Mouse (Mus musculus) left cerebral cortex, postnatal 14 days (tissue): ENCODE data around the gene En2. TPM values are rescaled to one million over a fixed set of nuclear protein-coding genes. Genes with fewer than 3 reads are reported as not detected.

ENCODE experiments used
- DNase-seq, 2 experiments: peaks; one replicate each; pipeline ENCODE4 v3.0.0; 2021 to 2022; ENCODE audit warnings: low spot score in 2 of 2, mixed read lengths in 1 of 2
- intact Hi-C: fragments of 180-260 bp; cut with DNase I; formaldehyde crosslinking; loops from one replicate; pipeline ENCODE4 v1.15.1; 2025
- total RNA-seq, 2 experiments: library from RNA; stranded (reverse); gene quantifications; 2 replicates each; pipeline ENCODE4 v1.2.3; 2021

The En2 gene
- total RNA-seq, 2 experiments from 2014 or later: 0.13 to 0.44 TPM

DNA sequence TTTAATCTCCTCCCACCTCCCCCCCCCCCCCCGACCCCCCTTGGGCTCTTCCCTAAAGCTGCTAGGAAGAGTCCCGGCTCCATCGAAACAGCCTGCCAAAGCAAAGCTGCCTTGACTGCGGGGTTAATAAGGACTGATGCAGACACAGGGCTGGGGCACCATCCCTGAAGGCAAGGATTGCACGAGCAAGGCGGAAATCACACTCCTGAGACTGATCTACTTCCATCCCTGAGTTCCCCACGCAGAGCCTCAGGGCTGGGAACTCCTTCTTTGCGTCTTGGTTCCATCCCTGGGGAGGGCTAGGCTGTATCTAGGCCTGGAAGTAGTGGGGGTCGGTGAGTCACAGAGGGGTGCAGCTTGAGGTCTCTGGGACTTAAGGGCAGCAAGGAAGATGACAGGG is 8.6 kb downstream of the En2 start:
- DNase-seq: no peak
- intact Hi-C loops: loop anchor here (5.0 kb wide), 1 partner anchor 38 kb away; no protein-coding TSS in a partner anchor

DNA sequence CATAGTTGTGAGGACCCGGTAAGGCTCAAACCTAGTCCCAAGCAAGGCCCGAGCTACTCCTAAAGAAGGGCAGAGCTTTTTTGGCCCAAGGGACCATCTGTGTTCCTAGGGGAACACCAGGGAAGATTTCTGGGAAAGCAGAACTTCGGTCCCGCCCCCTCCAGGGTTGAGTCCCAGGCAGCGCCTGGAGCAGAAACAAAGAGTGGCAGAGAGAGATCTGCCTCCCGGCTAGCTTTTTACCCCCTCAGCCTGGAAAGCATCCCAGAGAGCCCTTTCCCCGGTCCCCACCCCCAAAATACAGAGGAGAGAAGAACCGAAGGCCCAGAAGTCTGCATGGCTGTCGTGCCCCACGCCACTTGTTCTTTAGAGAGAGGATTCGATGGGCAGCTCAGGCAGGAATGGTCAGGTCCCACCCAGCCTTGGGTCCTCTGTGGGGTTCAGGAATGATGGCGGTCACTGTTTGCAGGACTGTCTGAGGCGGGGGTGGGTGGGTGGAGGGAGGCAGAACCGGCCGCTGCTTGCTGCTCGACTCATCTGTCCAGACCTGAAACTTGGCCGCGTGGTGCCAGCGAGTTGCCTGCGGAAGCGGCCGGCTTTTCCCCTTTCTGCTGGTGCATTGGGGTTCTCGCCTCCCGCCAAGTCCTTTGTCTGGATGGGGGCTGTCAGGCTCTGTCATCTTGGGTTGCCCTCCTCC is 9.5 kb downstream of the En2 start:
- DNase-seq: no peak
- intact Hi-C loops: loop anchor here (5.0 kb wide), 1 partner anchor 37 kb away; no protein-coding TSS in a partner anchor

DNA sequence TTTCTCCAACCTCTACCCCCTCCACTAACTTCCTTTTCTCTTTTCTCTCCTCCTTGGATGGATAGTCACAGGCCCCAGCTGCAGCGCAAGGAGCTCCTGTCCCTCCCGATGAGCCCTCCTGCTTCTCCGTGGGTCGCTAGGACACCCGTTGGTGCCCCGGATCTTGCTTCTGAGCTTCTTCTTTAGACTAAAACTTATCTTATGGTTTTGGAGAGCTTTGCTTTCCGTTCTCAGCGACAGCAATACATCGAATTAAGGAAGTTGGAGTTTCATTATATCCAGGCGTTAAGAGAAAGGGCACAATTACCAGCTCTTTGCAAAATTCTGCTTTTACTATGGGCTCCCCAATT is 10.1 kb downstream of the En2 start:
- no peak for DNase-seq
- intact Hi-C loops: no loop called here

DNA sequence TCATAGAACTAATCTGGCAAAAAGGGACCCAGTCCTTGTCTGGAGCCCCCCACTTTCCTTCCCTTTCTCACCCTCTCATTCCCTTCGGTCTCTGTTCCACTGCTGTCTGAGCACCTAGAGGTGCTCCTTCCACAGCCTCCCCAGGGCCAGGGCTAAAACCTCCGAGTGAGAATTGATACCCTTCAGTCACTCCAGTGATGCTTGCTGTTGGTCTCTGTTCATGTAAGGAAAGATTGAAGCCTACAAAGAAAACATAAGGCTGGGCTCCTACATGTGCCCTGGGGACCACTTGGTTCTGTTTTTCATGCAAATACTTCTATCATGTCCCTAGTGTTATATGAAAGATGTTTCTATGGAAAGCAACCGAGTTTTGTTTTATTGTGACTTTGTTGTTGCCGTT is 10.5 kb downstream of the En2 start:
- DNase-seq: no peak
- intact Hi-C loops: no loop called here

DNA sequence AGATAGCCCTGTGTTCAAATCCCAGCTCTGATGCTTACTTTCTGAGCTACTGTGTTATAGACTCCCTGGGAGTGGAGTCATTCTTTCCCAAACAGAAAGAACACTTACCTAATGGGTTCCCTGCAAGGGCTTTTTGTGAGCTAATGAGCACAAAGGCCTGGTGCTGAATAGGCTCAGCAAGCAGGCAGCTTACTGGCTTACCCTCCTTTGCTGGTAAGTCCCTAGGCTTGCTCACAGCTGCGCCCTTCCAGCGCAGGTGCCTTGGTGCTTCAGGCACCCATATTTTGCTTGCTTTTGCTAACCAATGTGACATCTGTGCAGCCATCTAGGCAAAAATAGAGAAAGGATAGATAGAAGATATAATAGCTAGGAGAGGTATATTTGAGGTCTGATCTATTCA is 11.1 kb downstream of the En2 start:
- DNase-seq: no peak
- intact Hi-C loops: no loop called here

- intact Hi-C loops: no loop called here
Observed at GRCm38 (mm10) chr5:28178322-28178721, 12.8 kb downstream of the En2 start.

DNA sequence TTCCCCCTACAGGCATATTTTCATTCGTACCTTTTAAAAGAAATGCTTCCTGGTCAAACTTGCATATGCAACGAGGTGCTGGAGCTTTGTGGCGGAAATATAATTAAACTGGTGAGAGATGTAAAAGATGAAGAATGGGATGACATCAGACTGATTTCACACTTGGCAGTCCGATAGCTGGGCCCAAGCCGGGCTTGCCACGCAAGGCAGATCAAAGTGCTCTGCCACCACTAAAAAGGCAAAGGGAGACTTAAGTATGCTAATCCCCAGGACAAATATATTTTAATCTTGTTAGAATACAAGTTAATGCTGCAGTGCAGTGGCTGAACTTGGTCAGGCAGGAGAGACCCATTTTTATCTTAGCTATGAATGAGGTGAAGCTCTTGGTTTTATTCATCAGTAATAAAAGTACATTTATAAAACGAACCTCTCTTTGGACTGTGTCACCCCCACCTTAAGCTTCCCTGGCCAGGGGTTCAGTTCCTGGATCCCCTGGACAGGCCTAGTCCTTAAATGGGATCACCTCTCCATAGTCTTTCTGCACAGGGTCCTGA is 13.8 kb downstream of the En2 start:
- intact Hi-C loops: no loop called here
- no peak for DNase-seq

More at GRCm38 (mm10) chr5:28178322-28178721, 12.8 kb downstream of the En2 start:
- DNase-seq: no peak

DNA sequence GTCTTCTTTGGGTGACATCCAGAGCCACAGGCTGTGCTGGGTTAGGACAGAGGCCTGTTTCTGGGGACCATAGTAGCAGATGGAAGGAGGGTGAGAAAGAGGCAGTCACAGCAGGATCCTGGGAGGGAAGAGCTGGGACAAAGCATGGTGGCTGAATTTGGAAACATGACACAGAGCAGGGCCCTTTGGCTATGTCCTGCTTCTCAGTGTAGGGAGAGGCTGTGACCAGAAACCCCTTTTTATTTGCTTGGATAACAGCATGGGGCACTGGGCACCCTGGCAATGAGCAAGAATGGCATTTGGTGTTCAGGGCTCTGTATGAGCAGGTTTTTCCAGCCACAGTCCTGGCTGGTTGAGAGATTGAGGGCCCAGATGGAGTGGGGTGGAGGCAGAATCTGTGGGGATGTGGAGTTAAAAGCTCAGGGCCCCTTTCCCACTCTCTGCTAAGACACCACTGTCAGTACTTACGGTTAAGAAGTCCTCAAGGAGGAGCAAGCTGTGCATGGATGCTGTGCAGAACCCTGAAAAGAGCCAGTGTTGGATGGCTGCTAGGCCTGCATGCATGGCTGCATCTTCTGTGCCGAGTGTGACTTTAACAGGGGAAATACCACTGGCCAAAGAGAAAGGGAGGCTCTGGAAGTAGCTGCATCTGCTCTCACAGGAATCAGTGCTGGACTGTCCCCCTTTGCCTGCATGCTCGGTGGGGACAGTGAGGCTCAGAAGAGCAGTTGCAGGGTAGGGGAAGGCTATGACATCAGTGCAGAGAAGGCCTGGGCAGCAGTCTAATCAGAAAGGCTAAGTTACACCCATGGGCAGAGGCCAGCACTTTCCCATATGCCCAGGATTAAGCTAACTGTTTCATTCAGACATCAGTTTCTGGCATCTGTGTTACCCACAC is 26.0 kb downstream of the En2 start:
- intact Hi-C loops: no loop called here
- DNase-seq: no peak

DNA sequence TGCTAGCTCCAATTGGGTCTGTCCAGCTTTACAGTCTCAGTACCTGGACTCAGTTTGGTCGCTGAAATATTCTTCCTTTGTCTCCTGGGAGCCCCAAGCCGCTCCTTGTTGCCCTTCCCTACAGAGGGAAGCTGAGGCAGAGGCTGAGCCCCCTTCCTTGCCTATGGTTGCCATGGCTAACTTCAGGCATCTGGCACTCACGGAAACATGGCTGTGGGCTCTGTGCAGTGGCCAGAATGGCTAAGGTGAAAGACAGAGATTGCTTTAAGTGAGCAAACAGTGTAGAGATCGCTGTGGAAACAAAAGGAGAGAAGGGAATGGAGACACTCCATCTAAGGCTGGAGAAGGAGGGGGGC is 26.6 kb downstream of the En2 start:
- intact Hi-C loops: no loop called here
- DNase-seq: no peak

DNA sequence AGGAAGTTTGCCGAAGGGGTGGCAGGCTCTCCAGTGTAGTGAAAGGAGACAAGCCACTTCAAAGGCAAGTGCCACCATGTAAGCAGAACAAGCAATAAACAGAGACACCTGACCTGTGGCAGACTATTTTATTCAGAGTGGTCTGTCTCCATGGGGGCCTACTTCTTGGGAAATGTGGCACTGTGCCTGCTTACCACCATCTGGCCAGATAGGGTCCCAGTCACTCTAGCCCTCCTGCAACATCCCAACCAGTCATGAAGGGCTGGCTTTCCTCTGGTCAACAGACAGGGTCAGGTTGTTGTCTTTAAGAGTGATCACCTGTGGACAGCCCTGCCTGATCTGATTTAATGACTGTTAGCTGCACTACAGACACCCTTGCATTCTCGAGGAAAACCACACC is 30.0 kb downstream of the En2 start:
- intact Hi-C loops: no loop called here
- no peak for DNase-seq

- no peak for DNase-seq
- intact Hi-C loops: no loop called here
Observed at GRCm38 (mm10) chr5:28199089-28199873, 33.8 kb downstream of the En2 start.

GRCm38 (mm10) chr5:28203086-28203485 is 37.6 kb downstream of the En2 start:
- intact Hi-C loops: no loop called here
- no peak for DNase-seq

GRCm38 (mm10) chr5:28204678-28205077 is 39.2 kb downstream of the En2 start:
- intact Hi-C loops: no loop called here
- no peak for DNase-seq

DNA sequence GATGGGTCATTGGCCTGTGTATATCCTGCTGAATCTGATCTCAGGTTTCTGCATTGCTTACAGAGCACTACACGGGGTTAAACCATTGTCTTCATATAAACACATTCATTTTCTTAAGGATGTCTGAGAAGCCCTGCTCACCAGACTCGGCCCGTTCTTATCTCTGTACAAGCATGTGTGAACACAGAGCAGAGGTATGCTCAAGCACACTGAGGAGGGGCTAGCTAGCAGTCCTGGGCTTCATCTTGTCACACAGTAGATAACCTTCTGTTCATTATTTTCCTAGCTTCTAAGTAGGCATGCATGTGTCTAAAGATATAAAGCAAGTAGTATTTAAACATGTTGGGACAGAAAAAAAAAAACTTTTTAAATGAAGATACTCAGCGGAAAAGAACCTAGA is 41.0 kb downstream of the En2 start:
- intact Hi-C loops: no loop called here
- no peak for DNase-seq

DNA sequence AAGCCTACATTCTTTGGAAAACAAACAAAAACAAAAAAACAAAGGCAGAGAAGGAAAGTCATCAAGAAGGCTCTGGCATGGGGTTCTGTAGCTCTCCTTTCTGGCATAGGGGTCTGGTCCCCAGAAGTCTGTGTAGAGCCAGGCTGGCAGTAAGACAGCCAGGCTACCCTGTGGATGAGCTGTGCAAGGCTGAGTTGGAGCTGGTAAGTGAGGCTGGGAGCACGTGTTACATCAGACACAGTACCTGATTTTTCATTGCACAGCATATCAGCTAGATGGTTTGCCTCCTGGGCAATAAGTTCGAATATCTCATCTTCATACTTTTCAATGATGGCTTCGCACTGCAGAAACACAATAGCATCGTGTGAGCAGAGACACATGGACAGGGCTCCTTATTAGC is 41.5 kb downstream of the En2 start:
- DNase-seq: no peak
- intact Hi-C loops: no loop called here

GRCm38 (mm10) chr5:28208726-28209520 is 43.4 kb downstream of the En2 start:
- intact Hi-C loops: no loop called here
- no peak for DNase-seq

- intact Hi-C loops: loop anchor here (5.0 kb wide), 1 partner anchor 37 kb away; no protein-coding TSS in a partner anchor
- no peak for DNase-seq
Observed at GRCm38 (mm10) chr5:28209549-28210431, 44.3 kb downstream of the En2 start.
